Mouse (Mus musculus): ENCODE measurements around the gene Etv5. TPM values are rescaled to one million over a fixed set of nuclear protein-coding genes. Genes with fewer than 3 reads are reported as not detected.

The Etv5 gene
- polyA plus RNA-seq, 1 experiment, result not detected

DNA sequence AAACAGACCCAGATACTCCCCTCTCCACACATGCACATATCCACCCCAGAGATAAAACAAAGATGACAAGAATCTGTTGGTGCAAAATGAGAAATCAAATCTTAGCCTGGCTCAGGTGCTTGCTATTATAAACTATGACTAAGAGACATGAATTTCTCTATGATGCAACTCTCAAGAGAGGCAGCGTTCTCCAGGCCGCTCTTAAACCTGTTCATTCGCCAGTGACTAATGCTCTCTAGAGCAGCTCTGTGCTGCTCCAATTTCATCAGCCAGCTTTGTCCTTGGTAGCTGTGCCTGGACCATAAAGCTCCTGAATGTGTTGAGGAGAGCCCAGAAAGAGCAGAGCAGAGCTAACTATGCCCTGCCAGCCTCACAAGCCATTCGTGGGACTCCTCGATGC, 5.0 kb downstream of the Etv5 start:
- H3K27ac ChIP-seq (ENCODE audit: insufficient read depth, low read depth, low read length), result 0 out of 2 replicates have a peak overlapping the region, but pooled peaks have one; percentile 30
- H3K4me1 ChIP-seq (ENCODE audit: control insufficient read depth, insufficient read depth, low read length), result peaks cover 22% of the 10 kb centered on the region
- H3K4me3 ChIP-seq (ENCODE audit: insufficient read depth, low read depth, low read length), result no peak overlapping the region
- TF ChIP-seq POLR2A (IDR thresholded peaks at IDR 0.05; ENCODE audit: insufficient read depth, low read depth, low read length) (no peak), CTCF (IDR thresholded peaks at IDR 0.05; ENCODE audit: insufficient read depth, low read depth, low read length) (no peak)
- 43% methylated on average over 5 of the region's 5 CpGs for WGBS

DNA sequence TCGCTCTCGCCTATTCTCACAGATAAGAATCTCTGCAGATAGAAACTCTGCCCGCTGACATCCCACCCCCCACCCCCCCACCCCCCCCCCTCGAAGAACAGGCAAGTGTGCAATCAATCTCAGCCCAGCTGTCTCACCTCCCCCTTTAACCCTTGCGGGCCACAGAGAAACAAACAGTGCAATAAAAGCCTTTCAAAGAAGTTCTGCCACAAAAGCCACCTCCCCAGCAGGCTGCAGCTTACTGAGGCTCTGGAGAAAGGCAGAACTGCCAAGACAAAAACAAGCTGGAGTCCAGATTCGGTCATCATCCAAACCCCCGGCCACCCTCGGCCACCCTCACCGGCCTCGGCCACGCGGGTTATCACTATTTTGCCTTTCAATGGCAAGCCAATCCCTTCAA, 5.6 kb downstream of the Etv5 start:
- TF ChIP-seq POLR2A (IDR thresholded peaks at IDR 0.05; ENCODE audit: insufficient read depth, low read depth, low read length) (no peak), CTCF (IDR thresholded peaks at IDR 0.05; ENCODE audit: insufficient read depth, low read depth, low read length) (no peak)
- WGBS, result 36% methylated on average over 12 of the region's 12 CpGs
- Histone ChIP-seq H3K27ac (ENCODE audit: insufficient read depth, low read depth, low read length) (no peak overlapping the region), H3K4me3 (ENCODE audit: insufficient read depth, low read depth, low read length) (no peak overlapping the region), H3K4me1 (ENCODE audit: control insufficient read depth, insufficient read depth, low read length) (peaks cover 28% of the 10 kb centered on the region)

DNA sequence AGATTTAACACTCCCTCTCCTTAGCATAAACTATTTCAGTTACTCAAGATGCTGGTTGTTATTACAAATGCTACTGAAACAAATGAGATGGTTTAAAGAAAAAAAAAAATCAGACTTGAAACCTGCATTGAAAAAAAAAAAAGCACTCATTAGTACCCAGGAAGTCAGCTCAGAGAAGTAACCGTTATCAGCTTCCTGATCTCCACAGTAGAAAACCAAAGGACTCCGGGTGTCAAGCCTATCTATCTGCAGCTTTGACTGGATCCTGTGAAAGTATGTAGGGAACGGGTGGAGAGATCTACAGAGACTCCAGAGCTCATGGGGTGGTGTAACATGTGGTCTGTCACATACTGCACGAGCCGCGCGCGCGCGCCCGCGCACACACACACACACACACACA, 7.7 kb downstream of the Etv5 start:
- WGBS, result 90% methylated on average over 12 of the region's 12 CpGs
- no peak overlapping the region for H3K27ac ChIP-seq (ENCODE audit: insufficient read depth, low read depth, low read length)
- no peak overlapping the region for H3K4me3 ChIP-seq (ENCODE audit: insufficient read depth, low read depth, low read length)
- H3K4me1 ChIP-seq (ENCODE audit: control insufficient read depth, insufficient read depth, low read length), result peaks cover 29% of the 10 kb centered on the region
- no peak for TF ChIP-seq CTCF (IDR thresholded peaks at IDR 0.05; ENCODE audit: insufficient read depth, low read depth, low read length)
- no peak for TF ChIP-seq POLR2A (IDR thresholded peaks at IDR 0.05; ENCODE audit: insufficient read depth, low read depth, low read length)

DNA sequence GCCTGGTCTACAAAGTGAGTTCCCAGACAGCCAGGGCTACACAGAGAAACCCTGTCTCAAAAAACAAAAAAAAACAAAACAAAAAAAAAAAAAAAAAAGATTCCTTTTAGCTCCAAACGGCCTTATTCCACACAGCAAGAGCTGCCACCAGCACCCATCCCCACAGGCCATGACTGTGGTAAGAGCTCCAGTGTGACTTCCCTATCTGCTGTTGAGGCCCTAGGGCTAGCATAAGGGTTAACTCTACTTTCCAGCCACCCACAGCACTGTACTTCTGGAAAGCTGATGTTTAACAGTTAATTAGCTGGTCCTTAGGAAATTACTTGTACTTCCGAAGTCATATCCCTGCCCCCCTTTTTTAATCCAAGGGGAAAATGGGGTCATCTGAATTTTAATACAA, 8.2 kb downstream of the Etv5 start:
- H3K4me3 ChIP-seq (ENCODE audit: insufficient read depth, low read depth, low read length), result no peak overlapping the region
- no peak overlapping the region for H3K27ac ChIP-seq (ENCODE audit: insufficient read depth, low read depth, low read length)
- TF ChIP-seq CTCF (IDR thresholded peaks at IDR 0.05; ENCODE audit: insufficient read depth, low read depth, low read length) (no peak), POLR2A (IDR thresholded peaks at IDR 0.05; ENCODE audit: insufficient read depth, low read depth, low read length) (no peak)
- peaks cover 29% of the 10 kb centered on the region for H3K4me1 ChIP-seq (ENCODE audit: control insufficient read depth, insufficient read depth, low read length)
- 62% methylated on average over 2 of the region's 2 CpGs for WGBS

DNA sequence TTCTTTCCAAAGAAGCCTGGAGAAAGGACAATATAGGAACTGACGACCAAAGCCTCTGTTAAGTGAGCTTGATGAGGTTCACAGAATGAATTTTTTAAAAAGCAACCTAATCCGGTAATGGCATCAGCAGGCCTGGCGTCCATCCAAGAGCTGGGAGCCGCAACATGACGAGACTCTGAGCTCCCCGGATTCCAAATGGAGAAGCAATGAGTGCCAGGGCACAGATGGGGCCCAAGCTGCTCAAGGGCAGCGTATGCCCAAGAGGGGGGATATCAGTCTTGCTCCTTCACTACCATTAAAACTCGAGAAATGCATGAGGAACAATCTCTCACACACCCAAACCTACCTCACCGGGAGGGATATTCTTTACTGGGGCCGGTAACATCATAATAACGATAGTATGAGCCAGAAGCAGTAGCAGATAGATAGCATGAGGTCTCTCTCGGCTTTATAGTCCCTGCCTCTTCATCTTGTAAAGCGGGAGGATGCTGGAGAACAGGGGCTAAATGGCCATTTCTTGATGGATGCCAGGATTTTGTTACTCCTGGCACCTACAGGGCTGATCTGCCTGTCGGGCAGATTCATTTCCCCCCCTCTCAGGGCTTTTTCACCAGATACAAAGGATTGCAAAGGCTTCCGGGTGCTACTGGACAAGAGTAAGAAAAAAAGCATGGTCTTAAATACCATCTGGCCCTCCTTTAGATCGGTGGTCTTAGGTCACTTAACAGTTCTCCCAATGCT, 9.1 kb downstream of the Etv5 start:
- peaks cover 26% of the 10 kb centered on the region for H3K4me1 ChIP-seq (ENCODE audit: control insufficient read depth, insufficient read depth, low read length)
- H3K4me3 ChIP-seq (ENCODE audit: insufficient read depth, low read depth, low read length), result no peak overlapping the region
- 56% methylated on average over 16 of the region's 16 CpGs for WGBS
- H3K27ac ChIP-seq (ENCODE audit: insufficient read depth, low read depth, low read length), result no peak overlapping the region
- TF ChIP-seq POLR2A (IDR thresholded peaks at IDR 0.05; ENCODE audit: insufficient read depth, low read depth, low read length), result no peak
- no peak for TF ChIP-seq CTCF (IDR thresholded peaks at IDR 0.05; ENCODE audit: insufficient read depth, low read depth, low read length)

DNA sequence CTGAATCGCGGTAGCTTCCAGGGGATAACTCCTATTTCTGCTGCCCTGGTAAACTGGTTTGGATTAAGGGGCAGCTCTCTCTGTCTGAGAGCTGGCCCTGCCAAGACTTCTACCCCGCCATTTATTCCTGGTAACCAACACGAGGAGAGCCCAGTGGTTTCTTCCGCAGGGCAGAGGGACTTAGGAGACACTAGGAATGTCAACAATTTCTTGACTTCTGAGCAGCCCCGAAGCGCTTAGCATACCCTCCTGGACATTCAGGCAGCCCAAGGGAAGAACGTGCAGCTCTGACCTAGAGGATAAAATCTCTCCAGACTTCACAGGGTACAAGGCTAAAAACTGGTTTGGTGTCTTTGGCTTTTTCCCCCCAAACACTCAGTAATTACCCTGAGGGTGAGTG, 10.1 kb downstream of the Etv5 start:
- Histone ChIP-seq H3K27ac (ENCODE audit: insufficient read depth, low read depth, low read length) (no peak overlapping the region), H3K4me3 (ENCODE audit: insufficient read depth, low read depth, low read length) (no peak overlapping the region), H3K4me1 (ENCODE audit: control insufficient read depth, insufficient read depth, low read length) (peaks cover 23% of the 10 kb centered on the region)
- 28% methylated on average over 8 of the region's 8 CpGs for WGBS
- TF ChIP-seq CTCF (IDR thresholded peaks at IDR 0.05; ENCODE audit: insufficient read depth, low read depth, low read length), result no peak
- no peak for TF ChIP-seq POLR2A (IDR thresholded peaks at IDR 0.05; ENCODE audit: insufficient read depth, low read depth, low read length)

DNA sequence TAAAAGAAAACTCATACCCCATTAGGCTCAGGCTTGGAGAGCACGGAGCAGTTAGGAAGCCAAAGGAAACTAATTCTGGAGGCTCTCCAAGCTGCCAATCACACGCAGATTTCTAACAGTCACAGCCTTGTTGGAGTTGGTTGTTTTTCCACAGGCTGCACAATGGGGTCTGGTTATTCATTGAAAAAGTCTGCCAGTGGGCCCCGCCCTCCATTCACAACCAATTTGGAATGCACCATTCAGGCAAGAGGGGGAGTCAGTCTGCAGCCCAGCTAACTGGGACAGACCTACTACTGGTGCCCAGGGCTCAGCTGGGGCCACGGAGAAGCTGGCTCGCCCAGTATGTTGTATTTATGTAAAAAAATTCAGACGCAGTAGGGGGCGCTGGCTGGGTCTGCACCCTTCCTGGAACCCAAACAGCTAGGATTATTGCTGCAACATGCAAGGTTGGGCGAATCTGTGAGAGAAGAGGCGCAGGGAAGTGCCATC, 10.6 kb downstream of the Etv5 start:
- 13% methylated on average over 9 of the region's 9 CpGs for WGBS
- Histone ChIP-seq H3K27ac (ENCODE audit: insufficient read depth, low read depth, low read length) (no peak overlapping the region), H3K4me3 (ENCODE audit: insufficient read depth, low read depth, low read length) (no peak overlapping the region), H3K4me1 (ENCODE audit: control insufficient read depth, insufficient read depth, low read length) (peaks cover 20% of the 10 kb centered on the region)
- TF ChIP-seq CTCF (IDR thresholded peaks at IDR 0.05; ENCODE audit: insufficient read depth, low read depth, low read length) (no peak), POLR2A (IDR thresholded peaks at IDR 0.05; ENCODE audit: insufficient read depth, low read depth, low read length) (no peak)

DNA sequence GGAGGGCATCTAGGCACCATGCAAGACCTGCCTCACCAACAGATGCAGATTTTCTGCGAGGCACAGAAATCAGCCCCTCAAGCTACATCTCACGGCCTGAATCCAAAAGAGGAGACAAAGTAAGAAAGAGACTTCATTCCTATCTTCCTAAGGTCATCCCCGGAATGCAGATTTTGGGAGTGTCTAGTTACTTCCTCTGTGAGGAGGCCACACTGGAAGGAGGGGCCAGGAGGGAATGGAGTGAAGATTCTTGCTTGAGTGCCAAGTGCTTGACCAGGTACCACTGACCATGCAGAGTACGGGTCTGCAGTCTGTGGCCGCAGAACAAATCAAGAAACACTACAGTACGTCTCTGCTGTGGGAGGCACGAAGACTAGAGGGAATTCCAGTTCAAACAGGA, 12.7 kb downstream of the Etv5 start:
- Histone ChIP-seq H3K4me1 (ENCODE audit: control insufficient read depth, insufficient read depth, low read length) (peaks cover 13% of the 10 kb centered on the region), H3K27ac (ENCODE audit: insufficient read depth, low read depth, low read length) (no peak overlapping the region), H3K4me3 (ENCODE audit: insufficient read depth, low read depth, low read length) (no peak overlapping the region)
- TF ChIP-seq CTCF (IDR thresholded peaks at IDR 0.05; ENCODE audit: insufficient read depth, low read depth, low read length), result no peak
- TF ChIP-seq POLR2A (IDR thresholded peaks at IDR 0.05; ENCODE audit: insufficient read depth, low read depth, low read length), result no peak
- 80% methylated on average over 7 of the region's 7 CpGs for WGBS

DNA sequence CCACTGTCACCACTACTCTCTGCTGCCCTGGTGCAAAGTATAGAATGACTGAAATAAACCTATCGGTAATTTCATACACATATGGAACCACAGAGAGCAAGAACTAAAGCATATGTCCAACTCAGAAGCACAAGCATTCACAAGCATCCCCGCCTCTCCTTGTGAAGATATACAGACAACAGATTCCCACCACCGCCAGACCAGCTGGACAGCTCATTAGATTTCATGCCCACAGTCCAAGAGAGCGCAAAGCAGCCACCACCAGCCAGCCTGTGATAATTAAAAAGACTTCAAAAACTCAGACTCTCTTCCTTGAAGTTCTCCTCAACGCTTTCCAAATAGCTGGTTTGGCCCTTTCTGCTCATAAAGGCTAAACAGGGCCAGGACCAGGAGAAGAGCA, 17.3 kb downstream of the Etv5 start:
- WGBS, result 72% methylated on average over 5 of the region's 5 CpGs
- no peak overlapping the region for H3K4me3 ChIP-seq (ENCODE audit: insufficient read depth, low read depth, low read length)
- peaks cover 4% of the 10 kb centered on the region; the same call in 1 of the 2 replicates for H3K4me1 ChIP-seq (ENCODE audit: control insufficient read depth, insufficient read depth, low read length)
- no peak overlapping the region for H3K27ac ChIP-seq (ENCODE audit: insufficient read depth, low read depth, low read length)
- no peak for TF ChIP-seq CTCF (IDR thresholded peaks at IDR 0.05; ENCODE audit: insufficient read depth, low read depth, low read length)
- no peak for TF ChIP-seq POLR2A (IDR thresholded peaks at IDR 0.05; ENCODE audit: insufficient read depth, low read depth, low read length)
